Mouse (Mus musculus): ENCODE results near the gene Pxylp1.
A peak's percentile ranks its signal among the peaks of the same experiment; 100 is the strongest.

Pxylp1 gene

DNA sequence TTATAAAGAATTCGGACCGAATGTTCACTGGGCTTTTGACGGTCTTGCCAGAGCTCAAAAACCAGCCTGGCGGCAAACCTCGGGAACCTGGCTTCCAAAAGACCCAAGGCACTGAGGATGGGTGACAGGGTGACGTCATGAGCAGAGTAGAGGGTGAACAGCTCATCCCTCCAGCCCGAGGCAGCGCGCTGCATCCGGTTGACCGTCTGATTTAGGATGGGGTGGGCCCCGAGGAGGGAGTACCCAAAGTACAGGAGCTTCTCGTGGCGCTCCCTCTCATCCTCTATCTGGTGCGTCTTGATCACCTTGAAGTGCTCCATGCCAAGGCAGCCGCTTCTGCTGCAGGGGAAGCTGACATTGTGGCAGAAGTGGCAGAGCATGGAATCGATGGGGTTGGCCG lies 67.6 kb downstream of the Pxylp1 start:
- DNase-seq (ENCODE audit: low spot score in 2 of 2): no peak

DNA sequence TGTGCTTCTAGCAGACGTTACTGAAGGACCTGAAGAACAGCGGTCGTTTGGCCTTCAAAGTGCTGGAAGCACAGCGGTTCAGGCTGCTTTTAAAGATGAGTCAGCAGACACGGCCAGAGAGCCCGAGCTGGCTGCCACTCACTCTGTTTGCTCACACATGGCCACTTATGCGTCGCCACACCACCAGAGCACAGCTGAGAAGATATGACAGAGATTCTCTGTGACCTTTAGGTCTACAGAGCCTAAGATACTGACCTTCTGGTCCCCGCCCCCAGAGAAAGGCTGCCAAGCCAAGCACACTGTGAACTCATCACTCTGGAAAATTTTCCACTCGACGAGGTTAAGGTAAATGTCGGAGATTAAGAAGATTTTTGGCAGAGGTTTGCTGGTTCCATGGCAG lies 68.4 kb downstream of the Pxylp1 start:
- DNase-seq (ENCODE audit: low spot score in 2 of 2): peak in 1 of 2 experiments; percentile 30

DNA sequence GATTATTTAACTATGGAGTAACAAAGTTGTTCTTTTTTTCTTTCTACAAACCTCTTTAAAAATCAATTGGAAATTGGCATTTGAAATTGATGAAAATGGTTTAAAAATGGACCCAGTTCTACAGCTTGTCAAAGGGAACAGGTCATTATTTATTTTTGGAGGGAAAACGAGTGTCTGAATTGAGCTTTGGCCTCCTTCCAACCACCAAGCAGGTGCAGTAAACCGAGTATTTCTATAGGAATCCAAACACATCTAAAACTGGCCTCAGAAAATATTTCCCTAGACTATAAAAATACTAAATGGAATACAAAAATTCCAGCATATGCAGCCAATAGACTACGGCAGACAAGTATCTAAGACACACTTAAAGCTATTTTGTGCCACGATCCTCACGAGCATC lies 68.9 kb downstream of the Pxylp1 start:
- DNase-seq (ENCODE audit: low spot score in 2 of 2): no peak

DNA sequence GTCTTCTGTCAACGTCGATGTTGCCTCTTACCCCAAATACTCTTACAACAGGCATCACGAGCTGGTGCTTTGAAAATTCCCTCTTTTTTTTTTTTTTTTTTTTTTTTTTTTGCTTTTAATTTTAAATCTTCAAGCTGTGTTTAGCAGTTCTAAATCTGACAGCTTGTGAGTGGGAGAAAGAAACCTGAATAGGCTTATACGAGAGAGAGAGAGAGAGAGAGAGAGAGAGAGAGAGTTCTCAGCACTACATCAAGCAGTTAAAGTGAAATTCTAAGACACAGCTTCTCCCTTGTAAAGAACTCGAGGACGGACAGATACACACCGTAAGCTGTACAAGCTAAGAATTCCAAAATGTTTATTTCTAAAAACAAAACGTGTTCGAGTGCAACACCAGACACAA lies 69.5 kb downstream of the Pxylp1 start:
- DNase-seq (ENCODE audit: low spot score in 2 of 2): no peak

DNA sequence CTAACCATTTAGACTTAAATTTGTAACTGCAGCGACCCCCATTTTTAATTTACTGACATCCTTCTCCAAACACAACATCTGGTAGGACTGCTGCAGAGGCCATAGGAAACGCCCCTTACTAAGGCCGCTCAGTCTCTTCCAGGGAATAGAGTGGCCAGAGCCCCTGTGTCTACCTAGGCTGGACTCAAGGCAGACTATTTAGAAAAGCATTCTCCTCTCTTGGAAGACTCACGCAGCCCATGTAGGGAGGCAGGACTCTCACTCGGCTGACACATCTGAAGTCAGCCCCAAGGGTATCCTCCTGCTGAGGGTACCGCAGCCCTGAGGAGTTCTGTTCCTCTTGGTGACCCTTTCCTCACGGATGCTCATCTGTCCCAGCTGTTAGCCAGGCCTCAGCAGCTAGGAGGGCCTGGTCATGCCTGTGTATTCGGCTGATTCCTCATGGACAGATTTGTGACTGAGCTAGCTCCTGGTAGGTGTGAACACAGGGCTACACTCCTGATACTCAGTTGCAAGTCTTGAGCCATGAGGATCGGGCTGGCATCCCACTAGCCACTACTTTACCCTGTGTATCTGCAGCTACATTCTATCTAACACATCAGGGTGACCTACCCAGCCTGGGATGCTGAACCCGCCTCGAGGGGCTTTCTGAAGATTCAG lies 73.5 kb downstream of the Pxylp1 start:
- DNase-seq (ENCODE audit: low spot score in 2 of 2): no peak

DNA sequence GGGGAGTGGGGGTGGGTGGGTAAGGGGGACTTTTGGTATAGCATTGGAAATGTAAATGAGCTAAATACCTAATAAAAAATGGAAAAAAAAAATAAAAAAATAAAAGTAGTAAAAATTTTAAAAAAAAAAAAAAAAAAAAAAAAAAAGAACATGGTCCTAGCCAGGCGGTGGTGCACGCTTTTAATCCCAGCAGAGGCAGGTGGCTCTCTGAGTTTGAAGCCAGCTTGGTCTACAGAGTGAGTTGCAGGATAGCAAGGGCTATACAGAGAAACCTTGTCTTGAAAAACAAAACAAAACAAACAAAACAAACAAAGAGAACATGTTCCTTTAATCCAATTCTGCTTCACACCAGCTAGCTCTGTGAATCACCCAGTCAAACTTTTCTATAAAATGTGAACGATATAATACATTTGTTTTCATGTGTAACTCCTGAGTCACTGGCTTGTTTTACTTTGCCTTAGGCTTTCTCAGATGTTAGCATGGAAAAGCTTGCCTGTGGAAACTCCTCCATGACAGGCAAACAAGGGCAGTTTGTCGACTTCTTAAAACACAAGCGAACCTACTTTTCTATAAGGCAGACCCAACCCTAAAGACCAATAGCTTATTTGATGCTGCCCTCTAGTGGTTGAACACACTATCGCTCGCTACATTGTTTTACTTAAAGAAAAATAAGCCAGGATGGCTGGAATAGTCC lies 74.2 kb downstream of the Pxylp1 start:
- peak; percentile 33 to 64 for DNase-seq (ENCODE audit: low spot score in 2 of 2)

DNA sequence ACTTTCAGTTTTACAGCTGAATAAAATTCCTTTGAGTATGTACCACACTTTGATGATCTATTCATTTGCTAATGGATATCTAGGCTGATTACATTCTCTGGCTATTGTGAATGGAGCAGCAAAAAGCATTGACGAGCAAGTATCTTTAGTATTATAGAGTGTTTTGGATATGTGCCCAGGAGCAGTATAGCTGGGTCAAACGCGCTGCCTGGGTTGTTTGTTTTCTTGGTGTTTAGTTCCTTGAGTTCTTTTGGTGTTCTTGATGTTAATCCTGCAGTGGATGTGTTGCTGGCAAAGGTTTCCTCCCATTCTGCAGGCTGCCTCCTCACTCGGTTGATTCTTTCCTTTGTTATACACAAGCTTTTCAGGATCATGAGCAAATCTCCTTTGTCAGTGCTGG lies 80.5 kb downstream of the Pxylp1 start:
- no peak for DNase-seq (ENCODE audit: low spot score in 2 of 2)

DNA sequence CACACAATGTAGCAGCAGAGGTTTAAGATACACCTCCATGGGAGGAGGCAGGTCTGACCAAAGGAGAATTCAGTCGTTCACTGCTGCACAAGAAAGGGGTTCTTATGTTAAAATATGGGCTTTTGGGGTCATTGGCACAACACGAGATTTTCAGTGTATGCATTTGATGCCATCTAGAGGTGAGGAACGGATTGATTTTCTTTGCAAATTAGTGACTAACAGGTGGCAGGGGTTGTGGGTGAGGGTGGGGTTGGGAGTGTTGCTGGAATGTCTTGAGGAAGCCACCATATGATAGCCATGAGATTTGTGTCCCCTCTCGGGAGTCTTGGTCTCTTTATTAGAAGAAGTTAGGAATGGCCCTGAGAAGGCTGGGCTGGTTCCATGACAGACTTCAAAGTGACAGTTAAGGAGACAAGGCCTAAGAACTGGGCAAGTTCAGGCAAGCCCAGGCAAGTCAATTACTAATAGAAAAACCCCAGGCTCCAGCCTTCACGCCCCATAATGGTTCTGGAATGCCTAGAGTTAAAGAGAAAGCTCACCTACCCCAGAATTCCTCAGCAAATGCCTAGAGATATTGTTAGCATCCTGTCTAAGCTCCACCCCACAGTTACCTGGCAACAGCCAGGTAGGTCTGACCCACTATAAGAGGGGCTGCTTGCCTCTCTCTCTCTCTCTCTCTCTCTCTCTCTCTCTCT lies 92.2 kb downstream of the Pxylp1 start:
- no peak for DNase-seq (ENCODE audit: low spot score in 2 of 2)

DNA sequence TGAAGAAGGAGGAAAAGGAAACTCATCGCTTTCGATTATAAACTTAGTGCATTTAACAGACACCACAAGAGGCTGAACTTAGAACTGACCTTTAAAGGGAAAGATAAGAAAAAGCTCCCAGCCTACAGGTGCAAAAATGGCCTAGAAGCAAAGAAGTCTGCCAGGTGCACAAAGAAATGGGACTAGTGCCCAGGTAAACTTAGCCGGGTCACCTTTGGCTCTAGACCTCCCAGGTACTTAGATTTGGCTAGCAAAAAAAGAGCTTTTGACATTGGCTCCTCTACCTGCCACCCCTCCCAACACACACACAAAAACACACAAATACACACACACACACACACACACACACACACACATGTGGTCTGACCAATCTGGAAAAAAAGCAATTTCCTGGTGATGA lies 95.2 kb downstream of the Pxylp1 start:
- no peak for DNase-seq (ENCODE audit: low spot score in 2 of 2)

DNA sequence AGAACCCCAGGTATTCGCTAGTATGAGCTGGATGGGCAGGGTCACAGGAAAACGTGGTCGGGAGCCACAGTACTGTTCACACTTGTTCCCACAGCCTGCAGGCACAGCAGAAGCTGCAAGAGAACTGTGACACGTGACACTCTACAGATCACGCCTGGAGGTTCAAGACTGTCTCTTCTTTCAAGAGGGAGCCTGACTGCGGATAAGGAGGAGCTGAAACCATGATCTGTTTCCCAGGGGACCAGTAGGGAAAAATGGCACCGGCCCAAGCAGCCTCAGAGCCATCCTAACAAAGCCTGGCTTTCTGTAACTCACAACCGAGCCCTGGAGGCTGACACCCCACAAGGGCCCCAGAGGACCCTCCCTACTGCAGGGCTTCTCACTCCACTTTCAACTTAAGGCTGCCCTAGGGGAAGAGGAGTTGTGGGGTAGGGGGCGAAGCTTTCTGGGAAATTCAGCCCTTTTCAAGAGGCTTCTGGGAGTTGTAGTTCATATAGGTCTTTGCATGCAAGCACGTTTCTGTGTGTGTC lies 97.0 kb downstream of the Pxylp1 start:
- peak; percentile 23 to 24 for DNase-seq (ENCODE audit: low spot score in 2 of 2)

DNA sequence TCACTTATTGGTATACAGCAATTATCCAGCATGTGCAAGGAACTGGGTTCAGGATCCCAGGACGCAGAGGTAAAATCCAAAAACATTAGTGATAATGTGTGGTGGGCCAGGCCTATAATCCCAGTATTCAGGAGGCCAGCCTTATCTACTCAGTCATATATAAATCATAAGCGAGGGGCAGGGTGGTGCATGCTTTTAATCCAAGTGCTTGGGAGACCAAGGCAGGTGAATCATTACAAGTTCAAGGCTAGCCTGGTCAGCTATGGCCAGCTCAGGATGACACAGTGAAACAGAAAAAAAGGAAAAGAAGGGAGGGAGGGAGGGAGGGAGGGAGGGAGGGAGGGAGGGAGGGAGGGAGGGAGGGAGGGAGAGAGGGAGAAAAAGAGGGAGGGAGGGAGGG lies 97.9 kb downstream of the Pxylp1 start:
- no peak for DNase-seq (ENCODE audit: low spot score in 2 of 2)

DNA sequence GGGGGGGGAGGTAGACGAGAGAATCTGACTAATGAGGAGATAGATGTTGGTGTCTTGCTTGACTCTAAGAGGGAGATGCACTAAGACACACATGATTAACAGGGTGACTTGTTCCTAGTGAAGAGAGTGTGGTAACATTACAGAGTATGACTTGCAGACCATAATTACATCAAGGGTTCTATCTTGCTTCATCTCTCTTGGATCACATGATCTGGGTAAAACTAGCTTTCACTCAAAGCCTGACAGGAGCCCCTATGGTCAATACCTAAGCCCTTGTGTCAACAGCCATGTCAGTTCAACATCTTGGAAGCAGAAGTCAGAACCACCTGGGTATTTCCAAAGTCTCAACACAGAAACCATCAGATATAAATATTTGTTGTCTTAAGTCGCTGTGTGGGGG lies 99.9 kb downstream of the Pxylp1 start:
- DNase-seq (ENCODE audit: low spot score in 2 of 2): no peak

DNA sequence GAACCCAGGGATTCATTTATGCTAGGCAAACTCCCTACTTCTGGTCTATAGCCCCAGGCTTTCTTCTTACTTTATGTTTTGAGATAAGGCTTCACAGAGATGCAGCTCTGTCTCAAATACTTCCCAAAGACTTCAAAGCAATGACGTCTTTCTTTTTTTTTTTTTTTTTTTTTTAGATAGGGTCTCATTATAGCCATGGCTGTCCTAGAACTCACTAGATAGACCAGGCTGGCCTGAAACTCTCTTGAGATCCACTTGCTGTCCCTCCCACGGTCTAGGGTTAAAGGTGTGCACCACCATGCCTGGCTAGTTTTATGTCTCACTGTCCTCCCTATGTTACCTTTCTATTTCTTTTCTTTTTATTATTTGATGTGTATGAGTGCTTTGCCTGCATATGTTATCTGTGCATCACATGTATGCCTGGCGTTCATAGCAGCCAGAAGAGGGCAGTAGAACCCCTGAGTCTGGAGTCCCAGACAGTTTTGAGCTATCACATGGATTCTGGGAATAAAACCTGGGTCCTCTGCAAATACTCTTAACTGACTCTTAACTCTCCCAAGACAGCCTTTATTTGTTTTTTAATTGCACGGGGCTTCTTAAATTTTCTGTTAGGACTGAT lies 102.0 kb downstream of the Pxylp1 start:
- no peak for DNase-seq (ENCODE audit: low spot score in 2 of 2)

DNA sequence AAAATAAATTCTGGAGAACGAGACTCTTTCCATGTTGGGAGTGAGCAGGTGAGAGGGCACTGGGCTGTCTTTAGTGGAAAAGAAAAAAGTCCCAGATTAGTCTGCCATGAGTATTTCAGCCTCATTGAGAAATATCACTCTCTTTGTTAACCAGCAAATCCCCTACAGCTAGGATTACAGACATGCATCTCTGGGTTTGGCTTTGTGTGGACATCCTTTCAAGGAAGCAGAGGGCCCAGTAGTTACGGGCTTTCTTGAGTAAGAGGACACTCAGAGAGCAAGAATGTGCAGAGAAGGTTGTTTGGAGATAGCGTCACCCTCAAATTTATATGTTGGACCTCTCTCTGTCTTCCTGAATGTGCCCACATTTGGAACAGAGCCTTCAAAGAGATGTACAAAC lies 102.6 kb downstream of the Pxylp1 start:
- no peak for DNase-seq (ENCODE audit: low spot score in 2 of 2)

DNA sequence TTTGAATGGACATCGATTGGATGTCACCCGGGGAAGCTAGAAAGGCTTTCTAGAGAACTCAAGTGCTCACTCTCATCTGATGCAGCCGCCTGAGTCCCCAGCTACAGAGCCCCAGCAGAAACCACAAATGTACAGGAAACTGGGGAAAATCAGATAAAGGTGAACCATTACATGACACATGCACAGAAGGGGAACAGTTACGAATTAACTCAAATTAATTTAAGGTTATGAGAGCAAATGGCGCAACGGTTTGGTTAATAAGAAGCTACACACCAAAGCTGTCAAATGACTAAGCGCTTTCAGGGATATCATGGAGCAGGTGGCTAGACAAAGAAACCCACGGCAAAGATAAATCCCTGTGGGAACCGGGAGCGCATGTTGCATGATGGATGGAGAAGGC lies 104.7 kb downstream of the Pxylp1 start:
- DNase-seq (ENCODE audit: low spot score in 2 of 2): no peak

DNA sequence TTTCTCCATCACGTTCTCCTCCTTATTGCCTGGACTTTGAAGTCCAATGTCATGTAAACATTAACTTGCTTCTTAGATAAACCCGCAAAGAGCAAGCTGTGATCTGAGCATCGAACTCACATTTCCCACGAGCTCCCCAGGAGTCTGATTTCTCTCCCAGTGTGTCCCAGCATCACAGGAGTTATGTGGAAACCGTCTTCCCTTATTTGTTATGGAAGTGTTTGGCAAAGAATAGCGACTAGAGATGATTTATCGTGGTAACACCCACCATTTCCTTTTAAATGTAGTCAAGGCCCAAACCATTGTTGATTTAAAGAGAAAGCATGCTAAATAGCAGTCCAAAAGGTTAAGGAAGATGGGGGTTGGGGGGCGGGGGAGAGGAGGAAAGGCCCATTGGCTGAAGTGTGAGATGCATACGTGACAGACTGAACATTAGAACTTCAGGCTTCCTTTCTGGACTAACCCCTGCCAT lies 106.6 kb downstream of the Pxylp1 start:
- DNase-seq (ENCODE audit: low spot score in 2 of 2): no peak

DNA sequence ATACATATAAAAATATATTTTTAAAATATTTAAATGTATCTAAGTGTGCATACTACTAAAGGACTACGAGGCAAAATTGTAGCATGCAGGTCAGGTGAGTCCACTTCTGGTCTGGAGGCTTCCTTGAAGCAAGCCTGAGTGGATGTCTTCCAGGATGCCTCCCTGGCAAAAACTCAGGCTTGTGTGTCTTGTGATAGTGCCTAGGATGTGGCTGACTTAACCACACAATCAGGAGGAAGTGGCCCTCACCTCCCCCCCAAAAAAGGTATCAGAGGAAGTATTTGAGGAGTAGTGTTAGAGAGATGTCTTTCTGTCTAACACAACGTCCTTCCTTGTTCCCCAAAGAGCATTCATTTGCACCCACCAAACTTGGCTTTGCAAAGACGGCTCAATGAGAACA lies 107.3 kb downstream of the Pxylp1 start:
- DNase-seq (ENCODE audit: low spot score in 2 of 2): no peak

DNA sequence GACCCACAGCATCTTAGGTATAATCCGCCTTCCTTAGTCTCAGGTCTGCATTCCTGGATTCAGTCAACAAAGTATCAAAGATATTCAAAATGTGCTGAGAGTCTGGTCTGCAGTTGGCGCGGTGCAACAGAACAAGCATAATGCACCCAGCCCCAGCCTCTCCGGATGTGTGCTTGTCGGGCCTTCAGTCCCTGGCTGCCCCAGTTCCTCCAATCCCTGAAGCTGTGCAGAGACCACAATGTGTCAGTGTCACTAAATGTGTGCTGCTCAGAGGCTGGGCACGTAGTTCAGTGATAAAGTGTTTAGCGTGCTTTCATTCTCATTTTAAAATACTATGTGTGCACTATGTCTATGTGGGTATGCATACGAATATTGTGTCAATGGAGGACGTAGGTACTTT lies 108.8 kb downstream of the Pxylp1 start:
- no peak for DNase-seq (ENCODE audit: low spot score in 2 of 2)

DNA sequence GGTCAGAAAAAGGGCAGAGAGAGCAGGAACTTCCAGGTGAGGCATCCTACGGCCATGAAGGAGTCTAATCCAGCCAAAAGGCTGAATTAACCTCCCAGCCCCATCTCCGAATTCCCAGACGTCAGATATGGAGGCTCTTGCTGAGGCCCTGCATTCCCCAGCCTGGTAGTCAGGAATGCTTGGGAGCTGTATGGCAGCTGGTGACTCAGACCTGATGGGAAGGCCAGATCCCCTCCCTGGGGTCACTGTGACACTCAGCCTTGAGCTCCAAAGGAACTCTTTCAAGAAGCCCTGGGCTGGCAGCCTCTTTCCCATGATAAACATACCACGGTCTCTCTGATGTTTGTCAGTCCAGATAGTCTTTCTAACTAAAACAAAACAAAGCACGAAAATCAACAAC lies 109.2 kb downstream of the Pxylp1 start:
- DNase-seq (ENCODE audit: low spot score in 2 of 2): no peak

DNA sequence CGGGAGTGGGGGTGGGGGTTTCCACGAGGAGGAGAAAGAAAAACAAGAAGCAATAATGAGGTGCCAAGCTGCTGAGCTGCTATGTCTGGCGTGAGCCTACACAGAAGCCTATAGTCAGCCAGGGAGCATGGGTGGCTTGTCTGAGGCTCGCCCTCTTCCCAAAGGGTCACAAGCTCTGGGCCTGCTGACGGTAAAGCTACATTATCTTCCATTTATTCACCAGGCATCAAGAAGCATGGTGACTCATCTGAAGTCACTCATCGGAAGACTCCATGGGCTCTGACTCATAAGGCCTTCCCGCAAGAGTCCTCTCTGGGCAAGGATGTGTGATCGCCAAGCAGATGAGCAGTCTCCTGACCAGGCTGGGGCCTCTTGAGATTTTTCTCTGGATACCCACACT lies 110.4 kb downstream of the Pxylp1 start:
- no peak for DNase-seq (ENCODE audit: low spot score in 2 of 2)
